Mouse (Mus musculus): ENCODE measurements around the gene B4galt5. TPM values are rescaled to one million over a fixed set of nuclear protein-coding genes. Genes with fewer than 3 reads are reported as not detected.
"Not testable (repeated sequence)": the region's sequence is repeated elsewhere in the genome, so short reads cannot be mapped to it uniquely, and the experiment has no call there.

Gene B4galt5
- polyA plus RNA-seq (2015; fragmentation: Nextera tagmentation; extraction: Ambion mirVana): 21.6 and 22.2 TPM in 2 replicates

DNA sequence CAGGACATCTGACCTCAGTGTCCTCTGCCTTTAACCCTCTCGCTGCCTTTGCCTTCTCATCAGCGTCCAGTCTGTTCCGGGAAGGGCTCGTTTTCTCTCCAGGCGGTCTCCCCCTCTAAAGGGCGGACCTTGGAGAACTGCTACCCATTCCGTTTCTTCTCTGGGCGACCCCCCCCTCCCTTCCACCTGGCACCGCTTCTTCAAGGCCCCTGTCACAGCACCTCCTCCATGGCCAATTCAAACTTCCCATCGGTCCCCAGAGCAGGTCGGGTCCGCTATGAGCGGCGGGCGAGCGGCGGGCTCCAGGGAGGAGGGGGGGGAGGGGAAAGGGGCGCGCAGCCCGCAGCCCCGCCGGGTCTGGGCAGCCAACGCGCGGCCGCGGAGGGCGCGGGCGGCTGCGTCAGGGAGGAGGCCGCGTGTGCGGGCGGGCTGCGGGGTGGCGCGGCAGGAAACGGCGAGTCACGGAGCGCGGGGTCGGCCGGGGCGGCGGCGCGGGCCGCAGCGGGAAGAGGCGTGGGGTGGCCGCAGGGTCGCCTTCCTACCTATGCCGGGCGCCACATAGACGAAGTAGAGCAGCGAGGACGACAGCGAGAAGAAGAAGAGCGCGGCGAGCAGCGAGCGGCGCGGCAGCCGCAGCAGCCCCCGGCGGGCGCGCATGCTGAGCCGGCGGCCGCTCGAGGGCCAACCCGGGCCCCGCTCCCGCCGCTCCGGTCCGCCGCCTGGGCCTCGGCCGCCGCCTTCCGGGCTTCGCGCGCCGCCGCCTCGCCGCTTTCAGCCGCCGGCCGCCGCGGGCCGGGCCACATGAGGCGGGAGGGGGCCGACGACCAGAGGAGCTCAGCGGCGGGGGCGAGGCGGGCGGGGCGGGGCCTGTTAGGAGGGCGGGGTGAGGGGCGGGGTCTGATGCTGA is at the start of gene B4galt5:
B4galt5 (minus strand) TSS at position 808 of the 907 bp plus-strand sequence.
- Histone ChIP-seq H3K4me2 (peak within 1 kb of the TSS; percentile 65), H3K9ac (peak within 1 kb of the TSS; percentile 92), H3K36me3 (no peaks in the 10 kb centered on the region), H3K27me3 (peaks cover 12% of the 10 kb centered on the region), H3K27ac (replicated peaks) (peak within 1 kb of the TSS; percentile 92), H3K9me3 (no peaks in the 10 kb centered on the region), H3K4me1 (replicated peaks) (peaks cover 38% of the 10 kb centered on the region), H3K4me3 (peak within 1 kb of the TSS; percentile 80)
- peak; percentile 61 for ATAC-seq (ENCODE audit: low read depth)
- 1% methylated on average over 57 of the region's 111 CpGs for WGBS

GRCm38 (mm10) chr2:167396420-167396819 is 47.4 kb upstream of the B4galt5 start:
- H3K4me2 ChIP-seq; H3K4me3 ChIP-seq; H3K9me3 ChIP-seq; H3K9ac ChIP-seq; ATAC-seq (ENCODE audit: low read depth); H3K36me3 ChIP-seq; H3K27ac ChIP-seq (replicated peaks); H3K4me1 ChIP-seq (replicated peaks); H3K27me3 ChIP-seq: not testable (repeated sequence)
- 90% methylated on average over 9 of the region's 9 CpGs for WGBS

DNA sequence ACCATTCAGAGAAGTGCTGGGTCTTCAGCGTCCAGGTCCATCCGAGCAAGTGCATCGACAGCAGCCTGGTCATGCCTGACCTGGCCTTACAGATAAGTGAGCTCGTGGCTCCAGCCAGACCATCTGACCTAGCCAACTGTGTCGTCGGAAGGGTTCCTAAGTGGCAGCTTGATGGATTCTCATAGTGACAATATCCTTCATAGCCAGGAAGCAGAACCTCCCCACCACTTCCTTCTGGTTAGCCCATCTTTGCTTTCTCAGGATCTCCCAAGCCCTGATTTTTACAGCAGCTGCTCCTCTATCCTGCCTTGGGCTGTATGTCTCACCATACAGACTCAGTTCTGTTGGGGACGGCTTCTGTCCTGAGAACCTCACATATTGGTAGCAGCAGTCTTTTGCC is 45.4 kb upstream of the B4galt5 start:
- no peak overlapping the region for H3K4me3 ChIP-seq
- H3K4me1 ChIP-seq (replicated peaks): no peaks in the 10 kb centered on the region
- ATAC-seq (ENCODE audit: low read depth): no peak
- no peaks in the 10 kb centered on the region for H3K36me3 ChIP-seq
- peaks cover 6% of the 10 kb centered on the region; the same call in 1 of the 2 replicates for H3K9me3 ChIP-seq
- 89% methylated on average over 7 of the region's 7 CpGs for WGBS
- H3K27ac ChIP-seq (replicated peaks): no peak overlapping the region
- no peak overlapping the region for H3K9ac ChIP-seq
- no peaks in the 10 kb centered on the region for H3K27me3 ChIP-seq
- H3K4me2 ChIP-seq: no peak overlapping the region

GRCm38 (mm10) chr2:167386998-167387397 is 38.0 kb upstream of the B4galt5 start:
- H3K4me3 ChIP-seq: no peak overlapping the region
- 88% methylated on average over 6 of the region's 6 CpGs for WGBS
- no peak overlapping the region for H3K27ac ChIP-seq (replicated peaks)
- H3K9ac ChIP-seq: no peak overlapping the region
- no peak for ATAC-seq (ENCODE audit: low read depth)
- no peak overlapping the region for H3K4me2 ChIP-seq
- H3K9me3 ChIP-seq: peaks cover 6% of the 10 kb centered on the region; the same call in 1 of the 2 replicates
- H3K4me1 ChIP-seq (replicated peaks): no peaks in the 10 kb centered on the region
- no peaks in the 10 kb centered on the region for H3K27me3 ChIP-seq
- no peaks in the 10 kb centered on the region for H3K36me3 ChIP-seq

DNA sequence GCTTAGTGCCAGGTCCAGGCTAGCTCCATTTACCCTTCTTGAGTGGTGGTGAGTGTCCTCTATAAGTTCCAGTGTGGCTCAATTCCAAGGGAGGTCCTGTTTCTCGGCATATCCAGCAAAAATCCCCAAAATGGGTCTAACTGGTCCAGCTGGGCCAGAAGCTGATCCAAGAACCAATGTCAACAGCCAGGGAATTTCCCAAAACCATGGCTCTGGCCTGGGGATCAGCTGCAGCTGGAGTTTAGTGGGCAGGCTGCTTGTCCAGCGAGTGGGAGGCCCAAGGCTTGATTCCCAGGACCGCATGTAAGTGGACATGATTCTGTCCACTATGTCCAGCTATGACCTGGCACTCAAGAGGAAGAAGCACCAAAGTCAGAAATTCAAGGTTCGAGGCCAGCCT is 37.5 kb upstream of the B4galt5 start:
- no peaks in the 10 kb centered on the region for H3K27me3 ChIP-seq
- no peak overlapping the region for H3K27ac ChIP-seq (replicated peaks)
- H3K4me3 ChIP-seq: no peak overlapping the region
- no peaks in the 10 kb centered on the region for H3K4me1 ChIP-seq (replicated peaks)
- H3K9me3 ChIP-seq: peaks cover 6% of the 10 kb centered on the region; the same call in 1 of the 2 replicates
- 83% methylated on average over 4 of the region's 4 CpGs for WGBS
- no peaks in the 10 kb centered on the region for H3K36me3 ChIP-seq
- no peak overlapping the region for H3K9ac ChIP-seq
- no peak for ATAC-seq (ENCODE audit: low read depth)
- H3K4me2 ChIP-seq: no peak overlapping the region

- Histone ChIP-seq H3K4me3 (no peak overlapping the region), H3K9me3 (no peaks in the 10 kb centered on the region), H3K4me1 (replicated peaks) (peaks cover 7% of the 10 kb centered on the region; the same call in 1 of the 2 replicates), H3K27ac (replicated peaks) (no peak overlapping the region), H3K4me2 (no peak overlapping the region), H3K36me3 (no peaks in the 10 kb centered on the region), H3K27me3 (no peaks in the 10 kb centered on the region), H3K9ac (no peak overlapping the region)
- 85% methylated on average over 13 of the region's 13 CpGs for WGBS
- no peak for ATAC-seq (ENCODE audit: low read depth)
Observed at GRCm38 (mm10) chr2:167383666-167384083, 34.7 kb upstream of the B4galt5 start.

DNA sequence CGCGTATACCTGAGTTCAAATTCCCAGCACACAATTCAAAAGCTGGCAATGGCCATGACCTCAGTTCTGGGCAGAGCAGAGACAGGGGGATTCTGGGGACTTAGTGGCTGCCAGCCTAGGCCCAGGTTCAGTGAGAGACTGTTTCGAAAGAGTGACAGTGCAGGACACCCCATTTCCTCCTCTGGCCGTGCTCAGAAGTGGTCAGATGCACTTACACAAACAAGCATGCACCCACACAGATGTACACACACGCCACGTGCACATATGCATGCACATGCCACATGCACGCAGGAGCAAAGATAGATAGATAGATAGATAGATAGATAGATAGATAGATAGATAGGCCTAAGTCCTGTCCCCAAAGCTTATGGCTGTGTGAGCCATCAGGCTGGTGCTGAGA is 33.4 kb upstream of the B4galt5 start:
- Histone ChIP-seq H3K9me3 (no peaks in the 10 kb centered on the region), H3K4me2 (no peak overlapping the region), H3K4me1 (replicated peaks) (peaks cover 7% of the 10 kb centered on the region; the same call in 1 of the 2 replicates), H3K36me3 (no peaks in the 10 kb centered on the region), H3K9ac (no peak overlapping the region), H3K27me3 (no peaks in the 10 kb centered on the region), H3K4me3 (no peak overlapping the region), H3K27ac (replicated peaks) (no peak overlapping the region)
- no peak for ATAC-seq (ENCODE audit: low read depth)
- WGBS: 88% methylated on average over 7 of the region's 7 CpGs

DNA sequence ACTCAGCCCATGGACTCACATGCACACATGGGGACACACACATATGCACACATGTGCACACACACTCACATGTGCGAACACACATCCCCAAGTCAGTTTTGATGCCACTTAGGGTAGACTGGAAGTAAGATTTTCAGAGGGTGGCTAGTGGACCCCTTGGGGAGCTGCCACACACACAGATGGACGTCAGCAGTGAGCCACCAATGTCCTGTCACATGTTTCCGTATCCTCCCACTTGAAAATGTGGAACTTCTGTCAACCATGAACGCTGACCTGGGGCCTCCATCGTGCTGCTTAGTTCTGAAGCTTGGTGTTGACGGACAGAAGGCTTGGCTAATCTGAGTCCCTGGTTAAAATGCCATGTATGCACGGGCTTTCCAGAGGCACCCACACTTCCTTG is 32.6 kb upstream of the B4galt5 start:
- WGBS: 84% methylated on average over 7 of the region's 7 CpGs
- no peaks in the 10 kb centered on the region for H3K36me3 ChIP-seq

DNA sequence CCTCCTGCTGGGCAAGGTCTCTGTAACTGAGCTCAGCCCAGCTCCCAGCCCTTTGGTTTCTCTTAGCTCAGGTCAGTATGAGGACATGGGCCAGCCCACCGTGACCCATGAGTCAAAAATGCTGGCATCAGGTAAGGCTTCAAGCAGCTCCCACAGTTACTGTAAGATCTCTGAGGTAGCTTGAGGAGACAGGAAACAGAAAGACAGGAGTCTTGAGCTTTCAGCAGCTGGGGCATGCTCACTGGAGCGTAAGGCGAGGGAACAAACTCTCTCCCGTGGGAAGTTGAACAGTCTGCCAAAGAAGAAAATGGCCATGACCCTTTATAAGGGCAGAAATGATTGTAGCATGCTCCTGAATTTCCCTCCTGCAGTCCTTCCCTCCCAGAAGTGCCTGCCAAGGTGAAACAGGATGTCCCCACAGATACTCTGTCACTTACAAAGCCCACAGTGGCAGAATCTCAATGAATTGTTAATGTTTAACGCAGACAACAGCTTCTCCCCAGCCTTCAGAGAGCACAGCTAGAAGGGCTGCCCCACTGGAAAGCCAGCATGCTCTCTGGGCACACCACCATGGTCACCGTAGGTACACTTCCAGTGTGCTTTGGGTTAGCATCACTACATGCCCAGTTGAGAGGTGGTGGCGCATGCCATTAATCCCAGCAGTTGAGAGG is 31.8 kb upstream of the B4galt5 start:
- no peaks in the 10 kb centered on the region for H3K9me3 ChIP-seq
- H3K9ac ChIP-seq: no peak overlapping the region
- WGBS: 52% methylated on average over 7 of the region's 7 CpGs
- no peak overlapping the region for H3K4me2 ChIP-seq
- ATAC-seq (ENCODE audit: low read depth): no peak
- no peak overlapping the region for H3K4me3 ChIP-seq
- H3K27ac ChIP-seq (replicated peaks): no peak overlapping the region
- H3K36me3 ChIP-seq: no peaks in the 10 kb centered on the region
- H3K27me3 ChIP-seq: no peaks in the 10 kb centered on the region
- H3K4me1 ChIP-seq (replicated peaks): peaks cover 7% of the 10 kb centered on the region; the same call in 1 of the 2 replicates

More for the DNA sequence above, 32.6 kb upstream of the B4galt5 start:
- Histone ChIP-seq H3K9ac (no peak overlapping the region), H3K27me3 (no peaks in the 10 kb centered on the region), H3K4me3 (no peak overlapping the region), H3K4me1 (replicated peaks) (peaks cover 7% of the 10 kb centered on the region; the same call in 1 of the 2 replicates), H3K27ac (replicated peaks) (no peak overlapping the region), H3K9me3 (no peaks in the 10 kb centered on the region), H3K4me2 (no peak overlapping the region)
- ATAC-seq (ENCODE audit: low read depth): no peak

DNA sequence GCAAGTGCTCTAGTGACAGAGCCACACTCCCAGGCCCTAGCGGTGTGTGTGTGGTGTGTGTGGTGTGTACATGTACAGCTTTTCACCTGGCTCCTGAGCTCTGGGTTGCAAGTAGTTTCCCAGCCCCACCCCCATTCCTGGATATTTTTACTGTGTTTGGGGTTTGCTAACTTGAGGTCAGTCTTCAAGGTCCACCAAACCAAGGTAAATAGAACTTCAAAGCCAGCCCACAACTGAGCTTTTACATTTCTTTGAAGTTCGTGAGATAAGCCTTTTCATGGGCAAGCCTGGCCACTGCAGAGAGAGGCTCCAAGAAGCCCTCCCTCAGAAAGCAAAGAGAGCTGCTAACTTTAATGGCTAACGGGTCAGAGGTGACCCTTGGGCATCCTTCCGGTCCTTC is 30.0 kb upstream of the B4galt5 start:
- ATAC-seq (ENCODE audit: low read depth): no peak
- WGBS: 24% methylated on average over 4 of the region's 4 CpGs
- Histone ChIP-seq H3K27me3 (no peaks in the 10 kb centered on the region), H3K4me2 (no peak overlapping the region), H3K27ac (replicated peaks) (no peak overlapping the region), H3K9ac (no peak overlapping the region), H3K4me1 (replicated peaks) (peaks cover 7% of the 10 kb centered on the region; the same call in 1 of the 2 replicates), H3K9me3 (no peaks in the 10 kb centered on the region), H3K4me3 (no peak overlapping the region), H3K36me3 (no peaks in the 10 kb centered on the region)

- Histone ChIP-seq H3K4me3 (no peak overlapping the region), H3K27ac (replicated peaks) (no peak overlapping the region), H3K27me3 (no peaks in the 10 kb centered on the region), H3K9me3 (no peaks in the 10 kb centered on the region), H3K36me3 (no peaks in the 10 kb centered on the region), H3K4me2 (no peak overlapping the region), H3K9ac (no peak overlapping the region), H3K4me1 (replicated peaks) (peaks cover 13% of the 10 kb centered on the region; the same call in 1 of the 2 replicates)
- ATAC-seq (ENCODE audit: low read depth): no peak
- 59% methylated on average over 3 of the region's 3 CpGs for WGBS
Observed at GRCm38 (mm10) chr2:167377697-167378096, 28.7 kb upstream of the B4galt5 start.

GRCm38 (mm10) chr2:167376160-167376564 is 27.2 kb upstream of the B4galt5 start:
- H3K9me3 ChIP-seq: no peaks in the 10 kb centered on the region
- ATAC-seq (ENCODE audit: low read depth): no peak
- H3K27ac ChIP-seq (replicated peaks): no peak overlapping the region
- WGBS: 63% methylated on average over 8 of the region's 8 CpGs
- H3K4me2 ChIP-seq: no peak overlapping the region
- no peak overlapping the region for H3K9ac ChIP-seq
- H3K36me3 ChIP-seq: no peaks in the 10 kb centered on the region
- peaks cover 13% of the 10 kb centered on the region; the same call in 1 of the 2 replicates for H3K4me1 ChIP-seq (replicated peaks)
- no peaks in the 10 kb centered on the region for H3K27me3 ChIP-seq
- no peak overlapping the region for H3K4me3 ChIP-seq

Data from neural tube, embryonic 13.5 days (tissue).